Mouse (Mus musculus) neural tube, embryonic 14.5 days (tissue): ENCODE measurements at regions not wholly inside any gene's neighbourhood (a gene's known extent, or its start where the extent isn't known, plus 50 kb on each side); places are given as distances from the start of the nearest gene placed in this dataset.

Experiments used
- ATAC-seq: fragments of 200-750 bp; cut with Nextera tagmentation; 2 replicates; pipeline ENCODE4 v1.8.0; 2017; ENCODE audit warnings: low read depth, mild to moderate bottlenecking, moderate TSS enrichment, moderate library complexity
- H3K27ac ChIP-seq: fragments of 300-500 bp; sonication (generic); 2 replicates; pipeline ENCODE4 v1.5.1; 2014; ENCODE audit warnings: low read depth, mild to moderate bottlenecking, control low read depth, low read length, moderate library complexity, mixed read lengths
- H3K27me3 ChIP-seq: fragments of 300-500 bp; sonication (generic); 2 replicates; pipeline ENCODE4 v1.6.1; 2014; ENCODE audit warnings: low read length; ENCODE audit not compliant: control insufficient read depth, insufficient read depth
- H3K36me3 ChIP-seq: fragments of 300-500 bp; sonication (generic); 2 replicates; pipeline ENCODE4 v1.6.1; 2014; ENCODE audit warnings: low read length, mixed read lengths; ENCODE audit not compliant: control insufficient read depth, insufficient read depth
- H3K4me1 ChIP-seq: fragments of 300-500 bp; sonication (generic); 2 replicates; pipeline ENCODE4 v1.6.1; 2014; ENCODE audit warnings: low read length; ENCODE audit not compliant: control insufficient read depth, insufficient read depth
- H3K4me2 ChIP-seq: fragments of 300-500 bp; sonication (generic); 2 replicates; pipeline ENCODE4 v1.6.1; 2014; ENCODE audit warnings: mild to moderate bottlenecking, low read depth, low read length, control low read depth
- H3K4me3 ChIP-seq: fragments of 300-500 bp; sonication (generic); 2 replicates; pipeline ENCODE4 v1.5.1; 2014; ENCODE audit warnings: low read depth, low read length, control low read depth, mixed read lengths
- H3K9ac ChIP-seq: fragments of 300-500 bp; sonication (generic); replicated peaks from 2 replicates; pipeline ENCODE4 v1.6.1; 2014; ENCODE audit warnings: low read depth, mild to moderate bottlenecking, control low read depth, low read length, mixed read lengths
- H3K9me3 ChIP-seq: fragments of 300-500 bp; sonication (generic); 2 replicates; pipeline ENCODE4 v1.6.1; 2016; ENCODE audit warnings: low read length; ENCODE audit not compliant: control insufficient read depth
- WGBS: fragments of 180-500 bp; shearing (Covaris S2); extraction: QIAGEN DNeasy Blood & Tissue Kit; methylation state at CpG from one replicate; pipeline ENCODE4 v1.1.7; 2014; 5-methylcytosine and 5-hydroxymethylcytosine counted together

- Histone ChIP-seq H3K27me3 (no peaks in the 10 kb centered on the region), H3K4me2 (no peak overlapping the region), H3K4me3 (no peak overlapping the region), H3K36me3 (no peaks in the 10 kb centered on the region), H3K9me3 (no peaks in the 10 kb centered on the region), H3K4me1 (no peaks in the 10 kb centered on the region), H3K27ac (no peak overlapping the region), H3K9ac (no peak overlapping the region)
- WGBS, result 46% methylated on average over 2 of the region's 2 CpGs
- no peak for ATAC-seq
These were observed 449.7 kb downstream of the Flrt2 start for GRCm38 (mm10) chr12:96141748-96142147.

GRCm38 (mm10) chr12:96154095-96154494 lies 462.1 kb downstream of the Flrt2 start:
- WGBS, result 85% methylated on average over 3 of the region's 3 CpGs
- no peak for ATAC-seq

GRCm38 (mm10) chr12:96167551-96167950 lies 475.5 kb downstream of the Flrt2 start:
- H3K4me2 ChIP-seq, result no peak overlapping the region
- H3K4me3 ChIP-seq, result no peak overlapping the region
- no peaks in the 10 kb centered on the region for H3K9me3 ChIP-seq
- no peaks in the 10 kb centered on the region for H3K27me3 ChIP-seq
- no peak overlapping the region for H3K27ac ChIP-seq
- no peak for ATAC-seq
- 87% methylated on average over 1 of the region's 1 CpGs for WGBS
- H3K36me3 ChIP-seq, result no peaks in the 10 kb centered on the region
- no peak overlapping the region for H3K9ac ChIP-seq
- H3K4me1 ChIP-seq, result no peaks in the 10 kb centered on the region

More at GRCm38 (mm10) chr12:96154095-96154494, 462.1 kb downstream of the Flrt2 start:
- no peak overlapping the region for H3K4me3 ChIP-seq
- no peaks in the 10 kb centered on the region for H3K27me3 ChIP-seq
- H3K27ac ChIP-seq, result no peak overlapping the region
- no peak overlapping the region for H3K4me2 ChIP-seq
- no peaks in the 10 kb centered on the region for H3K4me1 ChIP-seq
- no peaks in the 10 kb centered on the region for H3K36me3 ChIP-seq
- no peak overlapping the region for H3K9ac ChIP-seq
- no peaks in the 10 kb centered on the region for H3K9me3 ChIP-seq

- WGBS, result 86% methylated on average over 1 of the region's 1 CpGs
- H3K4me2 ChIP-seq, result no peak overlapping the region
- H3K36me3 ChIP-seq, result no peaks in the 10 kb centered on the region
- no peaks in the 10 kb centered on the region for H3K27me3 ChIP-seq
- no peak overlapping the region for H3K27ac ChIP-seq
- H3K4me3 ChIP-seq, result no peak overlapping the region
- H3K9ac ChIP-seq, result no peak overlapping the region
- no peak for ATAC-seq
- no peaks in the 10 kb centered on the region for H3K4me1 ChIP-seq
- no peaks in the 10 kb centered on the region for H3K9me3 ChIP-seq
These were observed 506.9 kb downstream of the Flrt2 start for GRCm38 (mm10) chr12:96198928-96199327.

- H3K4me2 ChIP-seq, result no peak overlapping the region
- H3K4me3 ChIP-seq, result no peak overlapping the region
- no peaks in the 10 kb centered on the region for H3K36me3 ChIP-seq
- no peaks in the 10 kb centered on the region for H3K4me1 ChIP-seq
- no peaks in the 10 kb centered on the region for H3K9me3 ChIP-seq
- H3K27me3 ChIP-seq, result no peaks in the 10 kb centered on the region
- ATAC-seq, result no peak
- no peak overlapping the region for H3K27ac ChIP-seq
- 93% methylated on average over 1 of the region's 1 CpGs for WGBS
- H3K9ac ChIP-seq, result no peak overlapping the region
These were observed 509.8 kb downstream of the Flrt2 start for GRCm38 (mm10) chr12:96201855-96202254.

GRCm38 (mm10) chr12:96226446-96226845 lies 534.4 kb downstream of the Flrt2 start:
- ATAC-seq, result no peak
- Histone ChIP-seq H3K36me3 (no peaks in the 10 kb centered on the region), H3K9ac (no peak overlapping the region), H3K27me3 (no peaks in the 10 kb centered on the region), H3K4me1 (no peaks in the 10 kb centered on the region), H3K27ac (no peak overlapping the region), H3K4me3 (no peak overlapping the region), H3K4me2 (no peak overlapping the region), H3K9me3 (no peaks in the 10 kb centered on the region)
- WGBS, result 73% methylated on average over 1 of the region's 1 CpGs

- WGBS, result 95% methylated on average over 3 of the region's 3 CpGs
- no peak for ATAC-seq
- Histone ChIP-seq H3K4me2 (no peak overlapping the region), H3K9ac (no peak overlapping the region), H3K9me3 (no peaks in the 10 kb centered on the region), H3K27me3 (no peaks in the 10 kb centered on the region), H3K36me3 (no peaks in the 10 kb centered on the region), H3K4me3 (no peak overlapping the region), H3K4me1 (no peaks in the 10 kb centered on the region), H3K27ac (no peak overlapping the region)
These were observed 536.7 kb downstream of the Flrt2 start for GRCm38 (mm10) chr12:96228714-96229113.

GRCm38 (mm10) chr12:96235510-96235909 lies 543.5 kb downstream of the Flrt2 start:
- Histone ChIP-seq H3K27ac (no peak overlapping the region), H3K9ac (no peak overlapping the region), H3K36me3 (no peaks in the 10 kb centered on the region), H3K4me2 (no peak overlapping the region), H3K4me1 (no peaks in the 10 kb centered on the region), H3K27me3 (no peaks in the 10 kb centered on the region), H3K4me3 (no peak overlapping the region), H3K9me3 (no peaks in the 10 kb centered on the region)
- 89% methylated on average over 1 of the region's 1 CpGs for WGBS
- ATAC-seq, result no peak

GRCm38 (mm10) chr12:96235996-96236525 lies 544.0 kb downstream of the Flrt2 start:
- H3K9me3 ChIP-seq, result no peaks in the 10 kb centered on the region
- H3K4me1 ChIP-seq, result no peaks in the 10 kb centered on the region
- ATAC-seq, result no peak
- no peak overlapping the region for H3K4me3 ChIP-seq
- no peak overlapping the region for H3K27ac ChIP-seq
- no peaks in the 10 kb centered on the region for H3K27me3 ChIP-seq
- no peak overlapping the region for H3K9ac ChIP-seq
- H3K36me3 ChIP-seq, result no peaks in the 10 kb centered on the region
- 68% methylated on average over 3 of the region's 3 CpGs for whole genome bisulfite sequencing
- H3K4me2 ChIP-seq, result no peak overlapping the region
